Mouse (Mus musculus) c-Kit-positive CD71-negative TER-119-negative erythroid progenitor cells, embryonic 14.5 days (primary cell): ENCODE measurements around the gene Arsg.

Source experiments
- DNase-seq: peaks from one replicate; pipeline ENCODE4 v3.0.0-alpha.2; 2013; ENCODE audit warnings: low read depth

Arsg gene

DNA sequence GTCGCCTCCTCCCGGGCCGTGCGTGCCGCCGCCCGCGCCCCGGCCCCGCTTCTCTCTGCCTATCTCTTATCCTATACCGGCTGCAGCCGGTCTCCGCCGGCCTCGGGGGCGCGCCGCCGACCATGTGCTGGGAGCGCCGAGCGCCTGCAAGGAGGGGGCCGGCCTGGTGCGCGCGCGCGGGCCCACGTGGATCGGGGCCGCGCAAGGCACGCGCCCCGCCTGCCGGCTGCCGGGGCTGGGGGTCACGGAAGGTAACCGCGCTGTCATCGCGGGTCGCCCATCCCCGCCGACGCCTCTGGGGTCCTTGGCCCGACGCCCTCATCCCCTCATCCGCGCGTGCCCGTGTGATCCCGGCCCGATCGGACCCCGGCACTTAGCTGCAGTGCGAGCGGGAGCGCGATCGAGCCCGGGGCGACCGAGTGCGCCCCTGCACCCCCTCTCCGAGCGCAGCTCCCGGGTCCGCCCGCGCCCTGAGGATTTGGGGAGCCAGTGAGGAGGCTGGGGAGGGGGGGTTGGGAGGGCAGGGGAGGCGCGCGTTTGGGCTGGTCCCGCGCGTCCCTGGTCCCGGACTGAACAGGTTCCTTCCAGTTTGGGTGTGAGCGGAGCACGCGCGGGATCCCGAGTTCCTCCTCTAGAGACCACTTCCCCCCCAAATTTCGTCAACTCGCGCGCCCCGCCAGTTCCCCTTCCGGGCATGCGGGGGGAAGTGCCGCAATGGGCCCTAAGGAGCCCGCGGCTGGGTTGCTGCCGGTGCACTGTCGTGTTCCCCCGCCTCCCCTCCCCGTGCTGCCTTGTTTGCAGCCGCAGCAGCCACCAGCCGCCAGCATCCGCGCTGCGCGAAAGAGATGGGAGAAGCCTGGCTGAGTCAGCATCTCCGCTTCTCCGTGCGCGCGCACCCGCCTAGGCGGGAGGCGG is at the start of gene Arsg, which contains the start of gene Slc16a6:
Gene Arsg, plus strand, starts transcription at position 204 of the 915 bp plus-strand sequence.
Gene Slc16a6, minus strand, starts transcription at position 428 of the 915 bp plus-strand sequence.
- DNase-seq: peak; percentile 85

DNA sequence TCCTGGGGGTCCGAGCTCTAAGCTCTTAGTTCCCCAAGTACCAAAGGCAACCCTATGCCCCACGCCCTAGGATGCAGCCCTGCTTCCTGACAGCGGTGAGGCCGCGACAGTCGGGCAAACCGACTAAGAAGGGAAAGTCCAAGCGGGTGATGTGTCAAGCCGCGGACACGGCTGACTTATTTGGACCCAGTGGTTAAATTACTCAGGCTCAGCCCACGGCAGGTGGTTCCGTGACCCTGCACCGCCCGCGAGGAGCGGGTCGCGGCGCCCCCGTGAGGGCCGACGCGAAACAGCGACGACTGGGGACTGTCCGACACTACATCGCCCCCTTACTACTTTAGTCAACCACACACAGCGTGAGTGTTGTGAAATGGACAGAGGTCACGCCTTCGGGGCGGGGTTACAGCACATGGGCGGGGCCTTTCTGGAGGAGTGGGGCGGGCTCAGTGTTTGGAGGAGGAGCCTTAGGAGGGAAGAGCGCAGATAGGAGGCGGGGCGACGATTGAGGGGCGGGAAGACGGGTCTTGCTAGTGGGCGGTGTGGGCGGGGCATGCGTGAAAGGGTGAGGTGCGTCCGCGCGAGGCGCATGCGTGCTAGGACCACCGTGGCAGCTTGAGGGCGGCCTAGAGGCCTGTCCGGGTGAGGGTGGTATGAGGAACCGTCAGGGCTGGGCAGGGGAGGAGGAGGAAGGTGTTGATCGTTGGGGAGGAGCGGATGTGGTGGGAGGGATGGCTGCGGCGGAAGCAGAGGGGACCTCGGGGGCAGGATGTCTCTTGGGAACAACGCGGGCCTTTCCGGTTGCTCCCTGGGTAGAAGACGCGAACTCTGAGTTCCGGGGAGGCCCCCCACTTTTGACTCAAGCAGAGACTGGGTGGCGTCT is 47.5 kb upstream of the Arsg start, which contains the start of gene Amz2:
Gene Amz2, plus strand, starts transcription at position 555 of the 880 bp plus-strand sequence.
- DNase-seq: peak; percentile 99

DNA sequence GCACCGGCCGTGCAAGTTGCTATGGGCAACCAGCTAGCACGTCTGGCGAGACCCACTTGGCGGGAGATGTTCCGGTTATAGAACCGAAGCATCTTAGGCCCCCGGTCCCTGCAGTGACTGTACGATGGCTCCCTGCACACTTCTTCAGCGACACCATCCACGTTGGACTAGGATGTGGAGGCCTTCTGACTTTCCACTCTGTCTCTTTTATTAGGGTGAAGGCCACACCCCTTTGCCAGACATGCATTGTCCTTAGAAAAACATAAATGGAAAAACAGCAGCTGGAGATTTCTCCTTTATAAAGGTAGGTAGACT is 46.9 kb upstream of the Arsg start:
- no peak for DNase-seq

DNA sequence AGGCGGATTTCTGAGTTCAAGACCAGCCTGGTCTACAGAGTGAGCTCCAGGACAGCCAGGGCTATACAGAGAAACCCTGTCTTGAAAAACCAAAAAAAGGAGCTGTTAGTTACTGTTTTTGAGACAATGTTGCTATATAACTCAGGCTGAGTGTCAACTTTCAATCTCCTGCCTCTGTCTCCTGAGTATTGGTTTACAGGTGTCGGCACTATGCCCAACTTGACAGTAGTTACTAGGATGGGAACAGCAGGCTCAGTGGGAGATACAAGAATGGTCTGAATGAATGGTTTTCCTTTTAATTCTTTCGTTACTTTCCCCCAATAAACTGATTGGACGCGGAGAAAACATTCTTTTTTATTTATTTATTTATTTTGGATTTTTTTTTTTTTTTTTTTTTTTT is 45.8 kb upstream of the Arsg start:
- DNase-seq: no peak

DNA sequence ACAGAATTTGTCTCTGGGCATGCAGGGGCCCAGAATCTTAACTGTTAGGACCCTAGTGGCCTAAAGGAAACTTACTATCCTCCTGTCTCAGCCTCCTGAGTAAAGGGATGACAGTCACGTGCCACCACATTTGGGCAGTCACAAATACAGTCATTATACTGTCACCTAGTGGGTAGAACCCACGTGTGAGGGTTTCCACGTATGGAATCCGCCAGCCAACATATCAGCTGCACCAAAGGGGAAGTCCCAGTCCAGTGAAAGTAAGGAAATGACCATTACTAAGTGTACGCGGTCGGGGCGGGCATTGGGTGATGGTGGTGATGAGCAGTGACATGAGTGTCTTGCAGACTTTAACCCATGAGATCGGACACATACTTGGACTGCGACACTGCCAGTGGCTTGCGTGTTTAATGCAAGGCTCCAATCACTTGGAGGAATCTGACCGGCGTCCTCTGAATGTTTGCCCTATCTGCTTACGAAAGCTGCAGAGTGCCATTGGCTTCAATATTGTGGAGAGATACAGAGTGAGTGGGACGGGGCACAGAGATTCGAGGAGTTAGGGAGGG is 38.9 kb upstream of the Arsg start:
- DNase-seq: no peak

DNA sequence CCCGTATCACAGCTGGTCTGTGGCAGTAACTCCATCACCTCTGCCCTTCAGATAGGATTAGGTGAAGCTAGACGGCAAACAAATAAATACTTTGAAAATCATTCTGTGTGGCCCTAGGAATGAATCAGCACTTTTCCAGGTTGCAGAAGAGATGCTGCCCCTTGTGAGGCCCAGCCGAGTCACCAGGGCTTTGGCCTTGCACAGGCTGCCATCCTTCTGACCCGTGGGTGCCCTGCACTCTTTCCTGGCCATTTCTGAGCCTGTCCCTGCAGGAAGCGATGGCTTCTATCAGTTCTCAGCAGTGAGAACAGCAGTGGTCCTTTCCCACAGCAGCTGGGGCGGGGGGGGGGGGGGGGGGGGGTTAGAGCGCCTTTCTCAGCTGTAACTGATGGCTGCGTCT is 36.3 kb upstream of the Arsg start:
- DNase-seq: no peak

DNA sequence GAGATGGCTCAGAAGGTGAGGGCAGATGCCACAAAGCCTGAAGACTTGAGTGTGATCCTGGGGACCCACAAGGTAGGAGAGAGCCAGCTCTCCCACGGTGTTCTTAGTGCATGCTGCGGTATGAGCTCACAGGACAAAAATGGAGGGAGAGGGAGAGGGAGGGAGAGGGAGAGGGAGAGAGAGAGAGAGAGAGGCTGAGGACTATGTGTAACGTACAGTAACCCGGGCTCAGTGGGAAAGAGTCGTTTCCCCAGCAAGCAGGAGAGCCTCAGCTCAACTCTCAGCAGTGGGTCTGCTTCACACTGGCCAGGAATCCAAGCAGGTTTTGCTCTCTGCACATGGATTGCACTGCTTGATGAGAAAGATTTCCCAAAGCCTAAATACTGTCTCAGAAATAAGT is 34.0 kb upstream of the Arsg start:
- no peak for DNase-seq

DNA sequence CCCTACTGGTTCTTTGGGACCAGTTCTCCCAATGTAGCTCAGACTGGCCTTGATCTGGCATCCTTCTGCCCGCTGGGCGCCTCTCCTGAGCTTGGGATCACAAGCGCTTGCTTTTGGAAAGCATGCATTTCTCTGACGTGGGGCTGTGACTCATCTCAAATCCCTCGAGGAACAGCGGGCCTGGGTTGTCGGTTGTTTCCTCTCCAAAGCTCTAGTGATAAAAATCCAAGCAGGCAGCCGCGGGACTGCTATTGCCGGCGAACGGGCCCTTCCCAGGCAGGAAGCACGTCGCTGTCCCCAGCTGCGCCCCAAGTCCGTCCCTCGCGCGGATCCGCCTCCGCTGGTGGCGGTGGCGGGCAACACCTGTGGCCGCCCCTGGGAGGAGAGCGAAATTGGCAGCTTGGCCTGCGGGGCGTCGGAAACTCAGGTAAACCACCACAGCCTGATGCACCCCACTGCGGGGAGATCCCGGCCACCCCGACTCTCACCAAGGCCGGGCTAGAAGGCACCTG is 33.3 kb upstream of the Arsg start:
- DNase-seq: peak; percentile 47

DNA sequence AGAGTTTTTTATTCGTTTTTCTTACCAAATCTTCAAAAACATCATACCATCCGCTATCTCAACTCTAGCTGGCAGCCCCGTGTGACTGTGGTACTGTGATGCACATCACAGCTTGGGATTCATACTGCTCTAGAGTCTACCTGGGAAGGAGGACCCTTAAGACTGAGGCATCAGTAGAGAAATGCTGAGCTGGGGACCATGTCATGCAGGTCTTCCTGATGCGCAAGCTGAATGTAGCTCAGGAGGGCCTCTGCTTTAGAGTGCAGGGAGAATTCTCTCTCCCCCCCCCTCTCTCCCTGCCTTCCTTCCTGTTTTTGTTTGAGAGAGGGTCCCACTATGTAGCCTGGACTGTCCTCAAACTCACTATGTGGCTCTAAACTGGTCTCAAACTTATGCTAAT is 32.5 kb upstream of the Arsg start:
- DNase-seq: no peak

DNA sequence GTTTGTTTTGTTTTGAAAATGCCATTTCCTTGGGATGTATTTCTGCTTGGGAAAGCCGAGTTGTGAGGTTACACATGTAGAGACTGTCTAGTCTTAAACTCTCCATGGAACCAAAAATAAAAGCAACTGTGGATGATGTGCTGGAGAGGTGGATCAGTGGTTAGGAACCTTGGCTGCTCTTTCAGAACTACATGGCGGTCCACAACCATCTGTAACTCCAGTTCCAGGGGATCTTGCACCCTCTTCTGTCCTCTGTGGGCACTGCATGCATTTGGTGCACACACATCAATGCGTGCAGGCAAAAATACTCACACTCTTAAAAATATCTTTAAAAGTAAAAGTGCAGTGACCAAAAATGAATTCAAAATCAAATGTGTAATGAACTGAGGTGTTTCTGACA is 32.1 kb upstream of the Arsg start:
- DNase-seq: peak; percentile 60

DNA sequence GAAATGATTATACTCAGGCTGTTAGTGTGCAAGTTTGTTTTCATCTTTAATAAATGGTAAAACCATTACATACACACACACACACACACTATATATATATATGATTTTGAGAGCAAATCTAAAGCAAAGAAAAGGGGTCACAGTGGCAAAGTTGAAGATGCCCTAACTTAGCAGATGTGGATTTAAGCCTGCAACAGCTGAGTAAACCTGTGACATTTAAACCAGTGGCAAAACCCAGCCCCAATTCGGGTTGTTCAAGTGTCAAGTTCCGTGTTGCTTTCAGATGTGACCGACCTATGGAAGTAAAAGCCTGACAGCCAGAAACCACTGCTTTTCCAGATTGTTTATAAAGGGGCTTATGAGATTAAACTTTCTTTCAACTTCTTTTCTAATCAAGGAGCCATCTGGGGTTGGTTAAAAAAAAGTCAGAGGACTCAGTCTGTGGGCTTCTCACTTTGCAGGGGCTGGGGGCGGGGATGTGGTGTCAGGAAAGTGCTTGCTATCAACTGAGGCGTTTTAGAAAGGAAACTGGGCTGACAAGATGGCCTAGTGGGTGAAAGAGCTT is 30.9 kb upstream of the Arsg start:
- no peak for DNase-seq

DNA sequence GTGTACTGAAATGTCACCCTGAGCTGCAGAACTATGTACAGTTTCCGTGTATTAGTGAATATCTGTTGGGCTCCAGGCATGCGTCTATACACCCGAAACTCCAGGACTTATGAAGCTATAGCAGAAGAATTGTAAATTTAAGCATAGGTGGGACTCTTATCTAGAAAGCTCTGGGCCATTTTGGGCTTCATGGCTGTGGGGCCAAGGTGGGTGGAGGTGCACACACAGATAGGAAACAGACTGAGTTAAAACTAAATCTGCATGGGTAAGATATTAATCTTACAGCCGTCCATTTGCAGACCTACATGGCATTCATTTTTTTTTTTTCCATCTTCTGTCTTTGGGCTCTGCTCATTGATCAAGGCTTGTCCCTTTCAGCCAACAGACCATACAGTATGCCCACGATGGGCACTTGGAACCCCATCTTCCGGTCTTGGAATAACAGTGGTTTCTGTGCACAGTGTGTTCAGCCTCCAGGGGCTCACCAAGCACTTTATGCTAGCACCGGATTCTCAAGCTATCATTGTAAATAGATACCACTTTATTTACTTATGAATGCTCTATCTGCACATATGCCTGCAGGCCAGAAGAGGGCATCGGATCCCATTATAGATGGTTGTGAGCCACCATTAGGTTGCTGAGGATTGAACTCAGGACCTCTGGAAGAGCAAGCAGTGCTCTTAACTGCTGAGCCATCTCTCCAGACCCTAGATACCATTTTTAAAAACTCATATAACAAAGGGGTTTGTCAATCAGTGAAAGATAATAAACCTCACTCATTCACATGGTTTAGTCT is 29.5 kb upstream of the Arsg start:
- no peak for DNase-seq

DNA sequence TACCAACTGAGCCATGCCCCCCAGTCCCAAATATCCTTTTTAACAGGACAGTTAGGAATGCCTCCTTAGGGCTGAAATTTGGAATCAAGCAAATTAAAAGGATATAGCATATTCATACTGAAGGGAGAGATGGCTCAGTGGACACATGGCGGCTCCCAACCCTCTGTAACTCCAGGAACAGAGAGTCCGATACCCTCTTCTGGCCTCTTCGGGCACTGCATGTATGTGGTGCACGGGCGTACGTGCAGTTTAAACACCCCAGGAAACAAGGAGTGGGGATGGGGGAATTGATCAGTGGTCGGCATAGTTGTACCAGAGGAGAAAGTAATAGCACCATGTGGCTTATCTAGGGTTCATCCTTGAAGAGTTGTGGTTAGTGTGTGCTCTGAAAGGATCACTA is 28.6 kb upstream of the Arsg start:
- no peak for DNase-seq

DNA sequence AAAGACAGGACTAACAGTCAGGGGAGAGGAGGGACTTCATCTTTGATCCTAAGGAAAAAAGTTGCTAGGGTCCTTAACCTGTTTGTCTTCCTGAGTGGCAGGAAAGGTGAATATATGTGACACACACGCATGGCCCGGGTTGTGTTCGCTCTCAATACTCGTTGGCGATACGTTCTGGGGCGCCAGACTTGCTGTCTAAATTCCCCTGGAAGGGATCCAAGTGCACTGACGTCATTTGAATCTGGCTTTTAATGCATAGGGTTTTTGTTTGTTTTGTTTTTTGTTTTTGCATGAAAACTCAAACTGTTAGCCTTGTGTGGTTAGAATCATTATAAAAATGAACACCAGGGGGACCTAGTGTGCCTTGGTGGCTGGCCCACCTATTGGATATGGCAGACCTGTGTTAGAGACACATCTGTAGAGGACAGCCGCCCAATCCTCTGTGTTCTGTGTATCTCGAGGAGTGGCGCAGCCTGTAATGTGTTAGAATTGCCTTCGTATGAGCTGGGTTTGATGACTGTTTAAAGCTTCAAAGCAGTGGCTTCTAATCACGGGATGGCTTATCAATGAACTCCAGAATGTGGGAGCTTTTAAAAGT is 27.6 kb upstream of the Arsg start:
- DNase-seq: no peak

DNA sequence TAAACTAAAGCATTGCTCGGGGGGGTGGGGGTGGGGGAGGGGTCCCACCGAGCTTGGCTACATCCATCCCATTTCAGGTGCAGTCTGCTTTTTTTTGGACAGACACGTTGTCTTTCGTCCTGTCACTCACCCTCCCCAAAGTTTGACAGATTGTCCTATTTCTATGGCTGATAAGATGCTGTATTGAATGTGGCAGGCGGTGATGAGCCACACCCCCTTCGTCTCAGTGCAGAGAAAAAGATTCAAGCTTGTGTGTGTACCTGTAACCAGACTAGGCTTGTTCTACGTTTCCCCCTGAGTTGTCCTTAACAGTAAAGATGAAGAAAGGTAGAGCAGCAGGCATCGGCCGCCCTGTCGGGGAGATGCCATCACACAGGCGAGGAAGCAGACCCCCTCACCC is 22.0 kb upstream of the Arsg start:
- no peak for DNase-seq

DNA sequence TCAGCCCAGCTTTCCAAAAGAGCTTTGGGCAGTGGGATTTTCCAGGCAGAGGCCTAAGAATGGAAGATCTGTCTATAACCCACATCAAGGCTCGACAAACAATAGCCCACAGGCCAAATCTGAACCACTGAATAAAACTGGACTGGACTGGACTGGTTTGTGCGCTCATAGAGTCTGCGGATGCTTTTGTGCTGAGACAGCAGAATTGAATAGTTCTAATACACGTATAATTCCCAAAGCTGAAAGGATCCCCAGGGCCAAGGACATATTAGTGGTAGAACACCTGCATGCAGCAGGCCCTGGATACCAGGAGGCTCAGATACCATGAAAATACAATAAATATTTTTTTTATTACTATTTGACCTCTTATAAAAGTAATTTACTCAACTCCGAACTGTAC is 16.9 kb upstream of the Arsg start:
- DNase-seq: no peak

DNA sequence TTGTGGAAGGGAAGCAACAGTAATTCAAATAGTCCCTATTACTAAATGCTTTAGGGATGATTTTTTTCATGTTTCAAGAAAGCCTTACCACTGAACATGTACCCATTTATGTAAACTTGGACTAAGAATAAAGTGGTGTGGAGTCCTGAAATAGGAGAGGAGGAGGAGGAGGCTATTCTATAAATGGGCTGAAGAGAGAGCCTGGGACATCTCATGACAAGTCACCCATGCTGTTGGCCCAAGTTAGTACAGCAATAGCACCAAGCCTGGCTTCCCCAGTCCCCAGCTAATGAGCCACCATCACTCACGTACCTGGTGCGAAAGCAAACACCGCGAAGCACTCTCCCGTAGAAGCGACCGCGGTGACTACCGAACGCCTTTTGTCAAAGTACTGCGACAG is 15.0 kb upstream of the Arsg start:
- DNase-seq: no peak

DNA sequence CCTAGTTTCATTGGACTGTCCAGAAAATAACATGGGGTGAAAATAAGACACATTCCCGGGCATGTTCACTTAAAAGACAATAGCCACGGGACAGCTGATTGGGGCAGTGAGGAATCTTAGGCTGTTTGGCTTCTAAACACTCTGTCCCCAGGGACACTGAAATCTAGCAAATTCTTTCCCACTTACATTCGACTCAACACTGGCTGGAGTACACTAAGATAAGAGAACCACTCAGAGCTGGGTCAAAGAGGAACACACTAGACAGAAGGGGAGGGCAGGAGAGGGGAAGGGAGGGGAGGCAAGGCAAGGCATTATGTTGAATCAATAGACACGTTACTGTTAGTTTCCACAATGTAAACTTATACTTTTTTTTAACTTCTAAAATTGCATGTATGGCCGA is 12.6 kb upstream of the Arsg start:
- DNase-seq: no peak

DNA sequence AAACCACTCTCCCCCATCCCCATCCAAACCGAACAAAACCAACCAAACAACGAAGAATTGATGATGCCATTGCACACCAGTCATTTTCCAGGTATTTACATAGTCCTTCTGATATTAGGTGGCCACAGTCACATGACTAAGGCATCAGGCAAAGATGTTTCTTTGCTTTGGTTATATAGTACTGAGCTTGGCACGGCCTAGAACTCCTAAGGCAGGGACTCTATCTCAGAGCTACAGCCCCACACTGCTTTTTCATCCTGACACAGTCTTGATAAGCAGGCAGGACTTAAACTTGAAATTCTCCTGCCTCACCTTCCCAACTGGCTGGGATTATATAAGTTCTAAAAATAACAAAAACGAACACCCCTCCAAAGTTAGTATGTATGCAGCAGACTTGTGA is 8.1 kb upstream of the Arsg start:
- no peak for DNase-seq

DNA sequence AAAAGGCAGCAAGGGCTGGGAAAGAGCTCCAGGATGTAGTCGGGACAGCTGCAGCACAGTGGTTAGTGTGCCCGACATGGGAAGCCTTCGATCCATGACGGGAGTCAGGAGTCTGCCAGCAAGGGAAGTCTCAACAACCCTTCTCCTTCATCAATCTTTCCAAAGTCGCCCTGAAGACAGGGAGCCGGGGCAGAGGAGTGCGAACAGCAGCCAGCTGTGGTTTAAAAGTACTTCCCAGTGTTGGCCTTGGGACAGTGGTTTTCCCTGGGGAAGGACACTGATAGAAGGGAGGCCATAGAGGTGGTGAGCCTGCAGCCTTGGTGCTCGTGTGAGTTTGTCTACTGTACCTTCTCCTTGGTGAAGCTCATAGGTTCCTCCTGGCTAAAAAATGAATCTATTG is 6.2 kb upstream of the Arsg start:
- DNase-seq: no peak

DNA sequence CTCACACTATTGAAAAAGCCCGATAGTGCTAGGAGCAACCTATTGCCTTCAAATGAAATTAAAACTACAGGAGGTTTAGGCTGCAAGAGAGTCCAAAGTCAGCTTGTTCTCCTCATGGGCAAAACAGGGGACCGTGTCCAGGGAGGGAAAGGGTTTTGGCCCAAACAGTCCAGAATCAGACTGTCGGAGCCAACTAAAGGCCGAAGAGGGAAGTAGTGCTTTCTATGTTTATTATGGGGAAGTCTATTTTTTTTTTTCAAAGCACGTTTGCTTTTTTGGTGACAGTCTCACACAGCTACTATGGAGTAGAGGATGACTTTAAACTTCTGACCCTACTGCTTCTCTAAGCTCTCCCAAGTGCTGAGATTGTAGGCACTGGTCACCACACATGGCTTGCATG is 5.0 kb upstream of the Arsg start:
- no peak for DNase-seq
